Mouse (Mus musculus): ENCODE data around the gene Hey2. TPM values are rescaled to one million over a fixed set of nuclear protein-coding genes. Genes with fewer than 3 reads are reported as not detected.

Hey2 gene
- polyA plus RNA-seq, 1 experiment from 2014 or later = 3.5 TPM

GRCm38 (mm10) chr10:30810247-30810966 is 32.2 kb downstream of the Hey2 start:
- Histone ChIP-seq H3K9ac (peak overlapping the region; percentile 48), H3K4me2 (peak overlapping the region; percentile 45), H3K4me3 (peak overlapping the region; percentile 45), H3K27me3 (replicated peaks) (no peaks in the 10 kb centered on the region), H3K27ac (peak overlapping the region; percentile 70), H3K4me1 (no peaks in the 10 kb centered on the region), H3K36me3 (replicated peaks) (no peaks in the 10 kb centered on the region), H3K9me3 (no peaks in the 10 kb centered on the region)
- 34% methylated on average over 9 of the region's 9 CpGs for WGBS
- peak; percentile 87 for ATAC-seq (replicated peaks)

- ATAC-seq (replicated peaks) = peak; percentile 47
- peak overlapping the region; percentile 58 for H3K4me2 ChIP-seq
- H3K9me3 ChIP-seq = no peaks in the 10 kb centered on the region
- peak overlapping the region; percentile 99 for H3K27ac ChIP-seq
- 26% methylated on average over 7 of the region's 7 CpGs for WGBS
- peaks cover 11% of the 10 kb centered on the region for H3K4me1 ChIP-seq
- peak overlapping the region; percentile 97 for H3K4me3 ChIP-seq
- no peaks in the 10 kb centered on the region for H3K36me3 ChIP-seq (replicated peaks)
- H3K27me3 ChIP-seq (replicated peaks) = no peaks in the 10 kb centered on the region
- peak overlapping the region; percentile 97 for H3K9ac ChIP-seq
Observed at GRCm38 (mm10) chr10:30803587-30804253, 38.9 kb downstream of the Hey2 start.

GRCm38 (mm10) chr10:30802681-30803586 is 39.7 kb downstream of the Hey2 start, which contains the start of gene Ncoa7:
Gene Ncoa7 (minus strand): TSS chr10:30803326.
- H3K4me1 ChIP-seq = peaks cover 11% of the 10 kb centered on the region
- peak within 1 kb of the TSS; percentile 97 for H3K9ac ChIP-seq
- under 1% methylated on average over 88 of the region's 89 CpGs for WGBS
- H3K4me2 ChIP-seq = peak within 1 kb of the TSS; percentile 58
- no peaks in the 10 kb centered on the region for H3K27me3 ChIP-seq (replicated peaks)
- H3K36me3 ChIP-seq (replicated peaks) = no peaks in the 10 kb centered on the region
- ATAC-seq (replicated peaks) = peak; percentile 95
- H3K4me3 ChIP-seq = peak within 1 kb of the TSS; percentile 97
- peak within 1 kb of the TSS; percentile 99 for H3K27ac ChIP-seq
- no peaks in the 10 kb centered on the region for H3K9me3 ChIP-seq

GRCm38 (mm10) chr10:30802033-30802432 is 40.6 kb downstream of the Hey2 start:
- peak; percentile 43 for ATAC-seq (replicated peaks)
- H3K9me3 ChIP-seq = no peaks in the 10 kb centered on the region
- peak overlapping the region; percentile 97 for H3K4me3 ChIP-seq
- peak overlapping the region; percentile 97 for H3K9ac ChIP-seq
- H3K4me1 ChIP-seq = peaks cover 11% of the 10 kb centered on the region
- no peaks in the 10 kb centered on the region for H3K27me3 ChIP-seq (replicated peaks)
- H3K27ac ChIP-seq = peak overlapping the region; percentile 99
- peak overlapping the region; percentile 58 for H3K4me2 ChIP-seq
- no peaks in the 10 kb centered on the region for H3K36me3 ChIP-seq (replicated peaks)
- WGBS = 8% methylated on average over 8 of the region's 8 CpGs

DNA sequence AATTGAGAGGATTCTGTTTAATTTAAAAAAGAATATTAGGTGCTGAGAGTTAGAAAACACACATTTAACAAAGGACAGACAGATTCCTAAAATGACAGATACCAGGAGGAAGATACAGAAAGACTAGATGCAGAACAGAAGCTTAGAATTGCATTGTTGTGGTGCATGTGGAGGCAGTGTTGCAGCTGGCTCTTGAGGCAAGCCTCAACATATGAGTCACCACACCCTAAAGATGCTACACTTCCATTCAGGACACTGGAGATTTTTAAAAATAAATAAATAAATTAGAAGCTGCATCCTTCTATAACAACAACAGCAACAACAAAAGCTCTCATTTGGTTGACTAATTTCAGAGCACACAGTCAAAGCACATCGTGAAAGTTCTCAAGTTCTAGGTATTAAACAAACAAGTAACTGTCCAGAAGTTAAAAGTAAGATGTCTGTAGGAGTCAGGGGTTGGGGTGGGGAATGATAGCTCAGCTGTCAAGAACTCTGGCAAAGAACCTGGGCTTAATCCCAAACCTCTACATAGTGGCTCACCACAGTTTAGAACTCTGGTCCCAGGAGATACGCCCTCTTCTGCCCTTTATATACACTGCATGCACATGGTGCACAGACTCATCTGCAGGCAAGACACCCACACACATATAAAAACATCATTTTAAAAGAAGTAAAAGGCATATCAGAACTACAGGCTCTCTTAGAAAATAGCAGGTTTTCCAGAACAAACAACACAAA is 42.7 kb downstream of the Hey2 start:
- no peak overlapping the region for H3K4me3 ChIP-seq
- no peak overlapping the region for H3K9ac ChIP-seq
- H3K9me3 ChIP-seq = no peaks in the 10 kb centered on the region
- no peak overlapping the region for H3K4me2 ChIP-seq
- WGBS = 96% methylated on average over 2 of the region's 2 CpGs
- no peaks in the 10 kb centered on the region; the same call in 1 of the 2 replicates for H3K36me3 ChIP-seq (replicated peaks)
- ATAC-seq (replicated peaks) = no peak
- H3K27me3 ChIP-seq (replicated peaks) = no peaks in the 10 kb centered on the region
- no peak overlapping the region for H3K27ac ChIP-seq
- peaks cover 11% of the 10 kb centered on the region for H3K4me1 ChIP-seq

- Histone ChIP-seq H3K4me3 (no peak overlapping the region), H3K4me1 (no peaks in the 10 kb centered on the region), H3K27ac (no peak overlapping the region), H3K9ac (no peak overlapping the region), H3K4me2 (no peak overlapping the region), H3K36me3 (replicated peaks) (no peaks in the 10 kb centered on the region; the same call in none of the 2 replicates), H3K9me3 (peaks cover 5% of the 10 kb centered on the region; the same call in 1 of the 2 replicates), H3K27me3 (replicated peaks) (no peaks in the 10 kb centered on the region)
- no peak for ATAC-seq (replicated peaks)
- WGBS = 91% methylated on average over 5 of the region's 5 CpGs
Observed at GRCm38 (mm10) chr10:30796469-30797261, 45.9 kb downstream of the Hey2 start.

- no peak overlapping the region for H3K4me2 ChIP-seq
- no peaks in the 10 kb centered on the region for H3K27me3 ChIP-seq (replicated peaks)
- no peak for ATAC-seq (replicated peaks)
- H3K27ac ChIP-seq = no peak overlapping the region
- H3K4me3 ChIP-seq = no peak overlapping the region
- no peaks in the 10 kb centered on the region; the same call in none of the 2 replicates for H3K36me3 ChIP-seq (replicated peaks)
- peaks cover 5% of the 10 kb centered on the region; the same call in 1 of the 2 replicates for H3K9me3 ChIP-seq
- H3K9ac ChIP-seq = no peak overlapping the region
- H3K4me1 ChIP-seq = no peaks in the 10 kb centered on the region
- WGBS = 96% methylated on average over 3 of the region's 3 CpGs
Observed at GRCm38 (mm10) chr10:30791016-30791415, 51.6 kb downstream of the Hey2 start.

DNA sequence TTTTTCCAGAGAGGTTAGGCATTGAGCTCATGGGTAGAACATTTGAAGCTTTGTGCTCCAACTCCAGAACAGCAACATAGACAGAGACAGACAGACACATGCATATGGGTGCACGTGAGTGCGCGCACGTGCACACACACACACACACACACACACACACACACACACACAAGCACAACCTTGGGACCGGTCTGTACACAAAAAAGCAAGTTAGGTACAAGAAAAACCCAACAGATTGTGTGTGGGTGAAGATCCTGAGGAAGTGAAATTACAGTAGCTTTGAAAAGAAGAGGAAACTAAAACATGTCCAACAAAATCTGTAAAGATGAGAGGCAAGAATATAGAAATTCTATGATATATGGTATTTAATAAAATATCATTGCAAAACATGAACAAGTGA is 53.1 kb downstream of the Hey2 start:
- 97% methylated on average over 5 of the region's 5 CpGs for WGBS
- Histone ChIP-seq H3K27me3 (replicated peaks) (no peaks in the 10 kb centered on the region), H3K9me3 (peaks cover 3% of the 10 kb centered on the region; the same call in 1 of the 2 replicates), H3K4me1 (no peaks in the 10 kb centered on the region), H3K4me3 (no peak overlapping the region), H3K27ac (no peak overlapping the region), H3K36me3 (replicated peaks) (no peaks in the 10 kb centered on the region; the same call in 1 of the 2 replicates), H3K4me2 (no peak overlapping the region), H3K9ac (no peak overlapping the region)
- ATAC-seq (replicated peaks) = no peak

- H3K4me3 ChIP-seq = no peak overlapping the region
- H3K9me3 ChIP-seq = no peaks in the 10 kb centered on the region; the same call in 1 of the 2 replicates
- 92% methylated on average over 1 of the region's 1 CpGs for WGBS
- no peaks in the 10 kb centered on the region for H3K4me1 ChIP-seq
- H3K27ac ChIP-seq = no peak overlapping the region
- no peak overlapping the region for H3K4me2 ChIP-seq
- ATAC-seq (replicated peaks) = no peak
- H3K36me3 ChIP-seq (replicated peaks) = no peaks in the 10 kb centered on the region
- no peaks in the 10 kb centered on the region for H3K27me3 ChIP-seq (replicated peaks)
- H3K9ac ChIP-seq = no peak overlapping the region
Observed at GRCm38 (mm10) chr10:30788340-30788721, 54.3 kb downstream of the Hey2 start.

DNA sequence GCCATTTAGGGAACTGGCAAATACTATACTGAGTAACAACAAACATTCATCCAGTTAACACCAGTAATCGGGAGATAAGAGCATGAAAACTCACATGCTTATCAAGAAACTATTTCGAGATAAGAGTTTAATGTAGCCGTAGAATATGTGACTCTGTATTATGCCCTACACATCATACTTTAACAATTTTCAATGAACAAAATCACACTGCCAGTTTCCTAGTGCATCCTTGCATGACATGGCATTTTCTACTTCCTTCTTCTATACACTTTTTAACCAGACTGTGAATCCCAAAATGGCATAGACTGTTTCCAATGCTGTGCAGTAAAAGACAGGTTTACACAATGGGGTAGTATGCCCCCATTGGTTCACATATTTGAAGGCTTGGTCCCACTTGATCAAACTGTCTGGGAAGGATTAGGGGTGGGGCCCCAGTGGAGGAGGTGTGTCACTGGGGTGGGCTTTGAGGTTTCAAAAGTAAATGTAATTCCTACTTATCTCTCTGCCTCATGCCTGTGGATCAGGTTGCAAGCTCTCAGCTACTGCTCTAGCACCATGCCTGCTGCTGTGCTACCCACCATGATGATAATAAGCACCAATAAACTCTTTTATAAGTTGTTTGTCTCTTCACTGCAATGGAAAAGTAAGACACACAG is 54.8 kb downstream of the Hey2 start:
- WGBS = 94% methylated on average over 3 of the region's 3 CpGs
- H3K9ac ChIP-seq = no peak overlapping the region

More for the DNA sequence above, 54.8 kb downstream of the Hey2 start:
- Histone ChIP-seq H3K27ac (no peak overlapping the region), H3K4me3 (no peak overlapping the region), H3K4me1 (no peaks in the 10 kb centered on the region), H3K27me3 (replicated peaks) (no peaks in the 10 kb centered on the region), H3K4me2 (no peak overlapping the region), H3K36me3 (replicated peaks) (no peaks in the 10 kb centered on the region), H3K9me3 (no peaks in the 10 kb centered on the region; the same call in 1 of the 2 replicates)
- no peak for ATAC-seq (replicated peaks)
